Mouse (Mus musculus): ENCODE results near the gene Atrip.

The Atrip gene

DNA sequence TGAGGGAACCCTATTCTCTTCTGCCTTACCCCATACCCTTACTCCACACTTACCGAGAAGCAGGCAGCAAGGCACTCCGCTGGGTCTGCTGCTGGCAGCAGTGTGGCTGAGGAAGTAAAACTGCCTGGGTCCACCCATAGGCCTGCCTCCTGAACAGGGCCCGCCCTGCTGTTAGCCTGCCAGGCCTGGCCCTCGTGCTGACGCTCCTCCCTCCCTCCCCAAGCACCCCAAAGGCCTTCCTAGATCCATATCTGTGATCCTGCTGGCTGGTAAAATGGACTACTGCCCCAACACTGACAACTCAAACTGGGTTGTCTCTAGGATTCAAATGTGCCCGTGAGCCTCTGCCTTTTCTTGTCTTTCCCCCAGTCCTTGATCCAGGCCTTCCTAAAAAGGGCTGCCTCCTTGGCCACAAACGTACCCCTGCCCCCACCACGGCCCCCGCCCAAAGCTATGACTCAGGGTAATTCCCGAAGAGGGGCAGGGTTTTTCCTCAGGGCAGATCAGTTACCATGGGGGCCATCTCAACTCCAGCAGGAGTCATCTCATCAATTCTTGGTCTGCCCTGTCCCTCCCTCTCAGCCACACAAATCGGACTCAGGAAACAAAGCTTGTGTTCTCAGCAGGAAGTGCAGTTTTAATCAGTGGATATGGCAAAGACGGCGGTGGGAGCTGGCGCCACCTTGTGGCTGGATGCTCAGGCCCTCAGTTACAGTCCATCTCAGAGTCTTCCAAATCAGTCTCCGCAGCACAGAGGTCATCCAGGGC lies 14.6 kb downstream of the Atrip start, which contains the start of gene Trex1:
Gene Trex1 (minus strand): TSS at position 599 of the 768 bp plus-strand sequence.
- DNase-seq (ENCODE audit: extremely low read depth, insufficient read length, low spot score) = peak; percentile 87

DNA sequence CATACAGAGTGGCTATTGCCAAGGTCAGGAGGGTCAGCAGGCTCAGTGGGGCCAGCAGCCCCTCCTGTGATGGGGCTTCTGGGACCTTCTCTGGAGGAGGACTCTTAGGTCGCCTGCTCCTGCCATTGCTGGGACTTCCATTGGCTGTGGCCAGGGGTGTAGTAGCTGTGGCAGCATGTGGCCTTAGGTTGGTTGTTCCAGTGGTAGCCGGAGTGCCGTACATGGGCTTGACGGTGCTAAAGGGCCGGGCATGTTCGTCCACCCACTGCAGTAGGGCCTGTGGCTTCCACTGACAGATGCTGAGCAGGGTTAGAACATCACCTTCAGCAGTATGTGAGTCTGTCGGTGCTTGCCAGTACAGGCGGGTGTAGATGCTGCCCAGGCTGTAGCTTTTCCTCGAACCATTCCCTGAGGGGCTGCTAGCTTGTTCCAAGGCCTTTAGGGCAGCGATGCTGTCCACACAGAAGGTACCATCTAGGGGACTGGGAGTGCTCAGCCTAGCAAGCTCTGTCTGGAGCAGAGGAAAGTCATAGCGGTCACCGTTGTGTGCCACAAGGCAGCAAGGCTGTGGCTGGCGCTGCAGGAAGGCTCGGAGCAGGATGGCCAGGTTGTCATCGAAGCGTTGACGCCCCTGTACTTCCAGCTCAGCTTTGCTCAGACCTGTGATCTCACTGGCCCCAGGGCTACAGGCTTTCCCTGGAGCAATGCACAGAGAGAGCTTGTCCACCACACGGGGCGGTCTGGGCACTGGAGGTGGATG lies 15.7 kb downstream of the Atrip start:
- no peak for DNase-seq (ENCODE audit: extremely low read depth, insufficient read length, low spot score)

DNA sequence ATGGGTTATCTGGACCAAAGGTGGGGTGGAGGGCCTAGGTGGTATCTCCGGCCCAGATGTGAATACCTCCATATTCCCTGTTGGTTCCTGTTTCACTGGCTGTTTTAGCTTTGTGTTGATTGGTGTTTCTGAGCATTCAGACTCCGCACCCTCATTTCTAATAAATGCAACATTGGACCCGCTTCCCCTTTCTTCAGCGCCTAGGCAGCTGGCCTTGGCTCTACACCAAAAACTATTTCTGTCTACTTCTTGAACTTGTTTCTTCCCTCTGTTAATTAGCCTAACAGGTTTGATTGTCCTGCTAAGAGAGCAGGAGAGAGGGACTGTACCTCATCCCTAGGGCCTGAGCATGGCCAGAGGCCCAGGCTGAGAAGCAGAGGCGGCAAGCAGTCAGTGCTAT lies 16.4 kb downstream of the Atrip start:
- DNase-seq (ENCODE audit: extremely low read depth, insufficient read length, low spot score) = no peak

DNA sequence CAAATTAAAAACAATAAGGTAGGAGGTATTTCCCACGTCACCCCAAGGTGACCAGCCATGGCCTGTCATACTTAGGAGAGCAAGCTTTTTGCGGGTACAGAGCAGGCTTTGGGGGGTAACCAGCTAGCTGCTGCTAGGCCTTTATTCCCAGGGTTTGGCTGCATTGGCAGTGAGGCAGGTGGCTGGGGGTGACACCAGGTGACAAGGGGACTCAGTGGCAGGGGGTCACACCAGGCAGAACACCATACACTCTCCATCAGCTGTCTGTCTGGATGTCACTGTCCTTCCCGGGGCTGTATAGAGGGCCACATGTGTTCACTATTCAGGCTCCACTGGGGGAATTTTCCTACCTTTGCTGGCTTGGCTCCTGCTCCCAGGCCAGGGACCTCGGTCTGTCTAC lies 17.0 kb downstream of the Atrip start:
- DNase-seq (ENCODE audit: extremely low read depth, insufficient read length, low spot score) = no peak

DNA sequence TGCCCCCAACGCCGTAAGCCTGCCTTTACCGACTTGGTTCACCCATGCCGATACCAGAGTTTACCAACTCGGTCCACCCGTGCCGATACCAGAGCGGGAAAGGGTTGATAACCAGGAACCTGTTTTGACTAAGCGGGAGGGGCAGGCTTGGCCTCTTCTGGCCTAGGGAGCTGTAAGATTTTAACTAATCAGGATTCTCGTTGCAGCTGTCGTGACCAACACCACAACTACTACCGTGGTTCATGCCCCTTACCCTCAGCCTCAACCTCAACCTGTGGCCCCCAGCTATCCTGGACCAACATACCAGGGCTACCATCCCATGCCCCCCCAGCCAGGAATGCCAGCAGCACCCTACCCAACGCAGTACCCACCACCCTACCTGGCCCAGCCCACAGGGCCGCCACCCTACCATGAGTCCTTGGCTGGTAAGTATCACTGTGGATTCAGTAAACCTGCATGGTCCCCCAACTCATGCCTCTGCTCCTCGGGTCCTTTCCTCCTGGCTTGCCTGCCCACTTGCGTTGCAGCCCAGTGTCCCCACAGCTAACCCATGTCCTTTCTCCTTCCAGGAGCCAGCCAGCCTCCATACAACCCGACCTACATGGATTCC lies 17.7 kb downstream of the Atrip start:
- no peak for DNase-seq (ENCODE audit: extremely low read depth, insufficient read length, low spot score)

DNA sequence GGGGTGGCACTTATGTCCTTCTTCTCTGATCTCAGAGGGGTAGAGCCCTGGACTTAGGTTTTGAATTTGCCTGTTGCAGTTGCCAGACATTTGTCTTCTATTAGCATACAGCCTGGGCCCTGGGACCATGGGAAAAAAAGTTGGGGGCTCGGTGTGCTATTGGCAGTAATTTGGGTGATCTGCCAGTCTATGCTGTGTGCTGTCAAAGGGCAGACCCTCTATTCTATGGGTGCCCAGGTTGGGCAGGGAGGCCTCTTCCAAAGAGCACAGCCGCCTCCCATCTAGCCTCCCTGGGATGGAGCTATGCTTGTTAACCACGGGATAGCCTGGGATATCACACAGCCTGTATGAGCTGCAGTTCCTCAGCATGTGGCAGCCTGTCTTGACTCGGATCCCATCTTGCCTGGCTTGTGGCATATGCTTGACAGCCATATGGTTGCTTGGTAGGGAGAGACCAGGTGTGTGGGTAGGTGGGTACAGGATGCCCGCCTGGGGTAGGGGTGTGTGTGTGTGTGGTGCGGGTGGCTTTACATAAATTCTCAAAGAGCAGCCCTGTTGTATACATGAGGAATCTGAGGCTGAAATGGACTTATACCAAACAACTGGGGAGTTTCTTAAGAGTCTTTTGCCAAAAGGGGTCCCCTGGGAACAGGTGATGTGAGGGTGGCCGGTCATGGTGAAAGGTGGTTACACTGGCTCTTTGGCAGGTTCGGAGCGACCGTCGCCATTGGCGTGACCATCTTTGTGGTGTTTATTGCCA lies 18.5 kb downstream of the Atrip start:
- no peak for DNase-seq (ENCODE audit: extremely low read depth, insufficient read length, low spot score)

DNA sequence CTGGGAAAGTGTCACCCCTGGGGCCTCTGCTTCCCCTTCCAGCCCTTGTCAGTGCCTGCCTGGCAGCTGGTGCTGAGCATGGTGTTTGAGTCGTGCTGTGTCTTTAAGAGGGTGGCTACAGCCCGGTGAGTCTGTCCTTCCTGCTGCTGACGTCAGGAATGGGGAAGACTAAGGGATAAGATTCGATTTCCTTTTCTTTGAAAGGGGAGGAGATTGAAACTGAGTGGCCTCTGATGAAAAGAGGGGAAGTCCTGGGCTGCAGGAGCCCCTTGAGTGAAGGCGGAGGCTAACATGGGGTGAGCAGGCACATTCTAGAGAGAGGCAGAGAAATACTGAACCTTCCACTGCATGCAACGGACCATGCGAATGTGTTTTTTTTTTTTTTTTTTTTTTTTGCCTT lies 19.2 kb downstream of the Atrip start:
- DNase-seq (ENCODE audit: extremely low read depth, insufficient read length, low spot score) = peak; percentile 34

DNA sequence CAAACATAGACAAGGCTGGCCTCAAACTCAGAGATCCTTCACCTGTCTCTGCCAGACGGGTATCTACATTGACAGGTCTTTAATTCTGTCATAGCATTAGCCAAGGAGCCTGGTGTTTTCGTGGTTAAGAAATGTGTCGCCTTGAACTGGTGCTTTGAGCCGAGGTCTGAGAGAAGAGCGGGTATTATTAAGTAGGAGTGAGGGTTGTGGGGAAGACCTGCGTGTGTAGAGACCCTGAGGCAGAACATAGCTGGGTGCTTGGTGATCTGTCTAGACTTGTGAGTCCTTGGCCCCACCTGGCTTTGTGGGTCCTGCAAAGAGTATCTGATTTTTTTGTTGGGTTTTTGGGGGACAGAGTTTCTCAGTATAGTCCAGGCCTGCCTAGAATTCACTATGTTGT lies 20.1 kb downstream of the Atrip start:
- no peak for DNase-seq (ENCODE audit: extremely low read depth, insufficient read length, low spot score)

DNA sequence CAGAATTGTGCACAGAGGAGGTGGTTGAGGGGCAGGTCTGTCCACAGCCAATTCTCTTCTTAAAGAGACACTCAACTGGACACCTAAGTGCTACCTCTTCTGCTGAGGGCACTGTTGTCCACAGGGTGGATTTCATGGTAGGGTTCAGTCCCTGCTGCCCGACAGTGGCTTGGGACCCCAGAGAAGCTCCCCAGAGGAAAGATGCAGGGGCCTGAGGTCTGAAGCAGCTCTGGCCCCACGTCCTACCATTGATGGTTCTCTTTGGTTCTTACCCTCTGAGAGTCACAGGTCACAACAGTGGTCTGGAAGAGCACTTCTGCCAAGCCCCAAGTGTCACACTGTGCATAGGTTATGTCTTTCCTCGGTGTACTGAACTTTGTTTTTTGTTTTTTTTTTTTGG lies 20.6 kb downstream of the Atrip start:
- no peak for DNase-seq (ENCODE audit: extremely low read depth, insufficient read length, low spot score)

DNA sequence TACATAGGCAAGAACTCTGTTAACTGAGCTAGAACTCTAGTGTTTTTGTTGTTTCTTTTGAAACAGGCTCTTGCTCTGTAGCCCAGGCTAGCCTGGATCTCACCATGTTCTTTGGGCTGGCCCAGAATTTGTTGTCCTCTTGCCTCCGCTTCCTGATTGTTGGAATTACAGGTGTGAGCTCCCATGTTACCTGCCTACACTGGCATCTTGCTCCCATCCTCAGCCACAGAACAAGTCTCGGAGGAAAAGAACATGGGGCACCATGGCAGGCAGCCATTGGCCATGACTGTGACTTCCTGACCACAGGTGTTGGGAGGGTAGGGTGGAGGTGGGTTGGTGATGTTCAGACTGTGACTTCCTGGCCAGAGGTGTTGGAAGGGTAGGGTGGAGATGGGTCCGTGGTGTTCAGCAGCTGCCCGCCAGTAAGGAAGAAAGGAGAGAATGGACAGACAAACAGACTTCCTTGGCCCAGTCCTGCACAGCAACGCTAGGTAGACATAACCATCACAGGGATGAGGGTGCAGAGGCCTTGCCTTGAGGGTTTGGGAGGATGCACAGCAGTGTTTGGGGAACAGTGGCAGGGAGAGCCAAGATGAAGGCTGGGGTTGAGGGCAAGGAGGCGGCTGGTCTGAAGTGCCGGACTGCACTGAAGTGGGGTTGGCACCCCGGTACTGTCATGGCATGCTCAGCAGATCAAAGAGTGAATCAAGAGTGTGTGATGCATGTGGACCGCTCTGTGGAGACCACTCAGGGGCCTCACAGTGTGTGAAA lies 21.2 kb downstream of the Atrip start:
- DNase-seq (ENCODE audit: extremely low read depth, insufficient read length, low spot score) = no peak

DNA sequence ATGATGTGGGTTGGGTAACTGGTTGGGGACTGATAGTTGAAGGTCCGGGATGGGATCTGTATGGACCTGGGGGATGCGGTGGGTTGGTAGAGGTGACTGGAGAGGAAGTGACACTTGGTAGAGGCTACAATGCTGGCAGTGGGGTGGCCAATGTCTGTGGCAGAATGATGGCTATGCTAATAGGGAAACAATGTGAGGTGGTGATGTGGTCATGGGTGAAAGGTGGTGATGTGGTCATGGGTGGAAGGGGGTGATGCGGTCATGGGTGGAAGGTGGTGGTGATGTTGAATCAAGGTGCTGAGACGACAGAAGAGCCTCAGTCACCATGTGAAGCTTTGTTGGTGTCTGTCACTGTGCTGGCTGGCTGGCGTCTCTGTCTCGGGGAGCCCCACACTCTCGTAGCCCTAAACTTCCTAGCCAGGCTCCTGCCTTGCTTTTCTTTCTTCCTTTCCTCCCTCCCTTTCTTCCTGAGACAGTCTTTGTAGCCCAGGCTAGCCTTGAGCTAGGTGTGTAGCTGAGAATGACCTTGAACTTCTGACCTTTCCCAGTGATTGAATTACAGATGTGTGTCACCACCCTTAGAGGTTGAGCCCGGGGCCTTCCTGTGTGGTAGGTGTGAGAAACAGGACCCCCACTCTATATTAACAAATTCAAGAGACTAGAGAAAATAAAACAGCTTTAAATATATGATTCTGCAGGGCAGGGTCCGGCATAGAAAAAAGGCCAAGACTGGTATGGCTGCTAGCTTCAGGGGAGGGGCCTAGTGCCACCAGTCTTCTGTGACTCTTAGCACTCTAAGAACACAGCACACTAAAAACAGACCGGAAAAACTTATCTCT lies 22.1 kb downstream of the Atrip start:
- DNase-seq (ENCODE audit: extremely low read depth, insufficient read length, low spot score) = no peak

DNA sequence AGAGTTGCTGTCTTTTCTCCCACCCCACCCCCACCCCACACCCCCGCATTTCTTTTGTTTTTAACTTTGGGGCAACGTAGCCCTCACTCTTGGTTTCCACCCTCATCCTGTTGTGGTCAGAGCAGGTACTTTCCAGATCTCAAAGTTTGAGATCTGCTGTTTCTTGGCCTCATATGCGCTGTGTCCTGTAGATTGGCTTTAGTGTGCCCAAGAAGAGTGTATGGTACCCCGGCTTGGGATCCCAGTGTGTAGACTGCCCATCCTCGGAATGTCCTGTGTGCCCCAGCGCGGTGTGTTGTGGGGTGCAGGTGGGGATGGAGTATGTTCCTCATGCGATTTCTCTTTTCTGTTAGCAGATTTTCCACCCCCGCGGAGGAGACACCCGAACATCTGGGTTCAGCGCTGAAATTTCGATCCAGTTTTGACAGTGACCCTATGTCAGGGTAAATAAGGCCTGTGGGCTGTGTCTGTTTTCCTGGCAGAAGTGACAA lies 22.9 kb downstream of the Atrip start:
- no peak for DNase-seq (ENCODE audit: extremely low read depth, insufficient read length, low spot score)

DNA sequence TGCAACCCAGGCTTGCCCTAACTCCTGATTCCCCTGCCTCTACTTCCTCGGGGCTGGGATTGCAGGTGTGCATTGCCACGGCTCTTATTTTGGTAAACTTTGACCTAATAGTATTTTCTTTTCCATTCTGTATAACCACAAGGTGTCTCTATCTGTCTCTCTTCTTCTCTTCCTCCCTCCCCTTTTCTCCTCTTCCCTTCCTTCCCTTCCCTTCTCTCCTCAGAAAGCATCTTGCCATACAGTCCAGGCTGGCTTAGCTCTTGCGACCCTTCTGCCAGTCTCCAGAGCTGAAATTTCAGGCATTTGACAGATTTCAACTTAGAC lies 23.3 kb downstream of the Atrip start:
- DNase-seq (ENCODE audit: extremely low read depth, insufficient read length, low spot score) = no peak

DNA sequence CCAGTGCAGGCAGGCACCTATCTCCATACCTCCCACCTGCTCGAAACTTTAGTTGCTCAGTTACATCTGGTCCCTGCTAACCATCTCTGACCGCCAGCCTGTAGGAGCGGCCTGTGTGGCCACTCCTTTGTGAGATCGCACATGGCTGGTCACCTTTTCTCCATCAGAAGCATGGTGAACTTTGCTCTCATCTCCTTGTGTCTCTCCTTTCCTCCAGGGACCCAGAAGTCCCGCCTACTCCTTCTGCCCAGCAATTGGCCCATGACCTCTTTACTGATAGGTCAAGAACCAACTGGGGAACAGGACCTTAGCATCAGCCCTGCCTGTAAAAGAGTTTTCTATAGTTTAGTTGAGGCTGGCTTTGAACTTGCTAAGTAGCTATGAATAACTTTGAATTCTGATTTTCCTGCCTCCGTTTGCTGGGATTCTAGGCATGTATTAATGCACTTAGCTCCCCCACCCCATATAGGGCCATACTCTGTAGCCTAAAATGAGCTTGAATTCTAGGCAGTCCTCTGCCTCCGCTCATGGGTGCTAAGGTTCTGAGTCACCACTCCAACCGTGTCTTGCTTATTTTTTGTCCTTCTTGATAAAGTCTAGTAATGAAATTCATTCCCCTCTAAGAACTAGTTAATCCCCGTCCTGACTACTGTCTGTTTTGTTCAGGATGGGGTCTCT lies 23.8 kb downstream of the Atrip start:
- no peak for DNase-seq (ENCODE audit: extremely low read depth, insufficient read length, low spot score)

DNA sequence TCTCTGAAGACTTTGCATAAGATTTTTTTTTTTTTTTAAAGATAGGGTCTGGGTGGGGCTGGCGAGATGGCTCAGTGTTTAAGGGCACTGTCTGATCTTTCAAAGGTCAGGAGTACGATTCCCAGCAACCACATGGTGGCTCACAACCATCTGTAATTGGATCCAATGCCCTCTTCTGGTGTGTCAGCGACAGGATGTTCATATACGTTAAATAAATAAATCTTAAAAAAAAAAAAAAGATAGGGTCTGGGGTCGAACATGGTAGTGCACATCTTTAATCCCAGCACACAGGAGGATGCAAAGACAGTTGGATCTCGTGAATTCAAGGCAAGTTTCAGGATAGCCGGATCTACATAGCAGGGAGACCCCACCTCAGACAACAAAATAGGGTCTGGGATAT lies 24.6 kb downstream of the Atrip start:
- no peak for DNase-seq (ENCODE audit: extremely low read depth, insufficient read length, low spot score)

DNA sequence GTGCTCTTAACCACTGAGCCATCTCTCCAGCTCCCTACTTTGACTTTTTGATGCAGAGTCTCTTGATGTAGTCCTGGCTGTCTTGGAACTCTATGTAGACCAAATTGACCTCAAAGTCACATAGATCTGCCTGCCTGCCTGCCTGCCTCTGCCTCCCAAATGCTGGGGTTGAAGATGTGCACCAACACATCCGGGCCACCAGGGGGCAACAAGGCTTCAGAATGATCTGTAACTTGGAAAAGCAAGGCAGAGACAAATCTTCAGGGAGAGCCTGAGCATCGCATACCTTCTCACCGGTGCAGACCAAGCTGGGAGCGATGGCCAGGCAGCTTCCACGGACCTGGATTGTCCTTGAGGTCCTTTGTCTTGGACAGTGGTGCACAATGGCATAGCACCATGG lies 27.6 kb downstream of the Atrip start:
- peak; percentile 49 for DNase-seq (ENCODE audit: extremely low read depth, insufficient read length, low spot score)

DNA sequence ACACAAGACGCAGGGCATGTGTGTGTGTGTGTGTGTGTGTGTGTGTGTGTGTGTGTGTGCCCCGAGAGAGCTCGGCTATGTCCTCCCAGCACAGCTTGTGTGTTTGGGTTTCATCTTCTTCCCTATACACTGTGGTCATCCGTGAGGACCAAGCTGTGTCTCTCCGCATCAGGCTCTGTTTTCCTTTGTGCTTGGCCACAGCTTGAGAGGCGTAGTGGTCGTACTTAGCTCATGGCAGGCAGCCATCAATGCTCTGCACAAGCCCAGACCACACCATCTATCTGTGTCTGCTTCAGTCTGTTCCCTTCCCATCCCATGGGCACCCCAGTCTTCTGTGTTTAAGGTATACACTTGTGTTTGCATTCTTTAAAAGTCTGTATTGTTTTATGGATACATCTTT lies 32.6 kb downstream of the Atrip start:
- DNase-seq (ENCODE audit: extremely low read depth, insufficient read length, low spot score) = no peak

DNA sequence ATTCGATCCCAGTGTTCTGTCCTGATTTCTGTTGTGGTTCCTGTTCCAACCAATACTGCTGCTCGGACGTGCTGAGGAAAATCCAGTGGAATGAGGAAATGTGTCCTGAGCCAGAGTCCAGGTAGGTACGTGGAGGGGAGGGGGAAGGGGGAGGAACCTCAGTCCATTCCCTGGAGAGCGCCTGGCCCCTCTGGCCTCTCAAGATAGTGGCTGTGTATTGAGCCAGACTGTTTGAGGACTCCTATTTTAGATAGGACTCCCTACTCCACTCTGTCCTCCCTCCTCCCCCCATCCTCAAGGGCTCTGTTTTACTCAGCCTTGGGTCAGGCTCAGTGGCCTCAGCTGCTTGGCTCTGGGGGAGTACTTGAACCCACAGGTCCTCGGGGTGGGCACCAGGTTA lies 33.0 kb downstream of the Atrip start:
- DNase-seq (ENCODE audit: extremely low read depth, insufficient read length, low spot score) = no peak

DNA sequence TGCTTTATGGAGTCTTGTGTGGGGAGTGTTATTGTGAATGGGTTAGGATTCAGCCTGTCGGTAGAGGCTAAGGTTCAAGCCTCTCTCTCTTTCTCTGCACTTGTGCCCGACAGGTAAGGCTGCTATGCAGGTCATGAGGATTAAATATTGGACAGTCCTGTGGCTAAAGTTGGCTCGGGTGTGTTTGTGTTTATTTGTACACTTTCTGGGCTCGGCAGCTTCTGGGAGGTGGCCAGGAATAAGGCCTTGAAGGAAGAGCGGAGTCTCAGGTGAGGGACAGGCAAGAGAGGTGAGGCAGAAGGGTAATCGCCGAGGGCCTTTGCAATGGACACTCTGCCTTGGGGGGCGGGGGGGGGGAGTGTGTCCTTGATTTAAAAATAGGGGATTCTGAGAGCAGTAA lies 33.7 kb downstream of the Atrip start:
- DNase-seq (ENCODE audit: extremely low read depth, insufficient read length, low spot score) = no peak

Measured in 3134 (cell line).